Mouse (Mus musculus) liver, embryonic 14.5 days (tissue): ENCODE data around the gene 2900011O08Rik.

Source experiments
- CTCF ChIP-seq: IDR thresholded peaks from 2 replicates; pipeline ENCODE4 v1.5.1; 2016; ENCODE audit warnings: antibody characterized with exemption, low read depth, control low read depth
- EP300 ChIP-seq: IDR thresholded peaks from 2 replicates; pipeline ENCODE4 v1.6.1; 2016; ENCODE audit warnings: antibody characterized with exemption, low read depth

DNA sequence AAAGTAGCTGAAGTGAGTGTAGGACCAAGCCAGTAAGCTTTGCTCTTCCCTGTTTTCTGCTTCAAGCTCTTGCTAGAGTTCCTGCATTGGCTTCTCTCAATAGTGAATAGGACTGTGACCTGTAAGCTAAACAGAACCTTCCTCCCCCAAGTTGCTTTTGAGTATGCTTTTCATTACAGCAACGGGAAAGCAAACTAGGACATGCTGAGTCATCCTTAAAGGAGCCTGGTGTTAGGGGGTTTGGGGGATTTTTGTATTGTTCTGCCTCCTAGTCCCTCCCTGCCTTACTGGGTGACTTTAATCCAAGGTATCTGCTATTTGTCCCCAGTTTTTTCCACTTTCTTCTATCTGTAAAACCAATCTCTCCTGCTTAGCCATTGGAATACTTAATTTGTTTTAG, 24.4 kb upstream of the 2900011O08Rik start:
- TF ChIP-seq EP300 (no peak), CTCF (no peak)
